Mouse (Mus musculus) frontal cortex, postnatal 14 days (tissue): Measurements from ENCODE around the gene Zic5.

Experiments
- DNase-seq, 2 experiments: peaks; one replicate each; pipeline ENCODE4 v3.0.0; 2022; ENCODE audit warnings: low spot score in 2 of 2

Gene Zic5

GRCm38 (mm10) chr14:122464763-122465741 lies at the start of gene Zic5:
TSS of gene Zic5 (minus strand) at chr14:122465677.
- no peak for DNase-seq

GRCm38 (mm10) chr14:122513511-122514036 lies 48.1 kb upstream of the Zic5 start:
- no peak for DNase-seq

GRCm38 (mm10) chr14:122511519-122511918 lies 46.0 kb upstream of the Zic5 start:
- DNase-seq = no peak

GRCm38 (mm10) chr14:122509058-122509457 lies 43.6 kb upstream of the Zic5 start:
- no peak for DNase-seq

GRCm38 (mm10) chr14:122492015-122492414 lies 26.5 kb upstream of the Zic5 start:
- DNase-seq = no peak

GRCm38 (mm10) chr14:122491521-122491920 lies 26.0 kb upstream of the Zic5 start:
- DNase-seq = no peak

GRCm38 (mm10) chr14:122490441-122491328 lies 25.2 kb upstream of the Zic5 start, which contains the start of gene Gm10837:
TSS of gene Gm10837 (plus strand) at chr14:122490586.
- DNase-seq = no peak

GRCm38 (mm10) chr14:122489686-122490414 lies 24.4 kb upstream of the Zic5 start:
- no peak for DNase-seq

GRCm38 (mm10) chr14:122489041-122489440 lies 23.6 kb upstream of the Zic5 start:
- no peak for DNase-seq

- DNase-seq = no peak
These were observed 21.9 kb upstream of the Zic5 start for GRCm38 (mm10) chr14:122487366-122487765.

GRCm38 (mm10) chr14:122486611-122487010 lies 21.1 kb upstream of the Zic5 start:
- no peak for DNase-seq

- DNase-seq = no peak
These were observed 20.2 kb upstream of the Zic5 start for GRCm38 (mm10) chr14:122485635-122486181.

- no peak for DNase-seq
These were observed 19.5 kb upstream of the Zic5 start for GRCm38 (mm10) chr14:122484844-122485551.

GRCm38 (mm10) chr14:122484458-122484843 lies 19.0 kb upstream of the Zic5 start:
- DNase-seq = no peak

- DNase-seq = no peak
These were observed 18.3 kb upstream of the Zic5 start for GRCm38 (mm10) chr14:122483556-122484421.

GRCm38 (mm10) chr14:122483024-122483385 lies 17.5 kb upstream of the Zic5 start:
- DNase-seq = no peak

- no peak for DNase-seq
These were observed 16.9 kb upstream of the Zic5 start for GRCm38 (mm10) chr14:122482081-122483023.

GRCm38 (mm10) chr14:122481181-122481580 lies 15.7 kb upstream of the Zic5 start:
- DNase-seq = no peak
